Mouse (Mus musculus) layer of hippocampus, adult 8-10 months (tissue): ENCODE measurements at regions not wholly inside any gene's neighbourhood (a gene's known extent, or its start where the extent isn't known, plus 50 kb on each side); places are given as distances from the start of the nearest gene placed in this dataset.

Experiments
- DNase-seq, 2 experiments: peaks; one replicate each; pipeline ENCODE4 v3.0.0; 2022; ENCODE audit warnings: low spot score in 2 of 2

- peak; percentile 13 for DNase-seq
Observed at GRCm38 (mm10) chr11:55712350-55712749, 104.4 kb upstream of the Glra1 start.

- DNase-seq, result peak; percentile 2 to 8
Observed at GRCm38 (mm10) chr11:55707467-55707866, 99.5 kb upstream of the Glra1 start.

- no peak for DNase-seq
Observed at GRCm38 (mm10) chr11:55701921-55702320, 93.9 kb upstream of the Glra1 start.

- DNase-seq, result no peak
Observed at GRCm38 (mm10) chr11:55685031-55685519, 77.1 kb upstream of the Glra1 start.

GRCm38 (mm10) chr11:55682351-55682961 is 74.5 kb upstream of the Glra1 start:
- no peak for DNase-seq

- no peak for DNase-seq
Observed at GRCm38 (mm10) chr11:55681226-55681980, 73.4 kb upstream of the Glra1 start.

- no peak for DNase-seq
Observed at GRCm38 (mm10) chr11:55663108-55663507, 55.1 kb upstream of the Glra1 start.

GRCm38 (mm10) chr11:55662283-55662682 is 54.3 kb upstream of the Glra1 start:
- DNase-seq, result no peak
